Mouse (Mus musculus) ES-Bruce4 (cell line): ENCODE measurements around the gene Zfp791.

ENCODE experiments used
- CTCF ChIP-seq: IDR thresholded peaks from one replicate; pipeline ENCODE4 v1.8.1; 2011; ENCODE audit warnings: low read depth, low read length
- EP300 ChIP-seq: IDR thresholded peaks from 2 replicates; pipeline ENCODE4 v1.6.1; 2011; ENCODE audit warnings: low read depth, low read length; ENCODE audit not compliant: insufficient read depth

DNA sequence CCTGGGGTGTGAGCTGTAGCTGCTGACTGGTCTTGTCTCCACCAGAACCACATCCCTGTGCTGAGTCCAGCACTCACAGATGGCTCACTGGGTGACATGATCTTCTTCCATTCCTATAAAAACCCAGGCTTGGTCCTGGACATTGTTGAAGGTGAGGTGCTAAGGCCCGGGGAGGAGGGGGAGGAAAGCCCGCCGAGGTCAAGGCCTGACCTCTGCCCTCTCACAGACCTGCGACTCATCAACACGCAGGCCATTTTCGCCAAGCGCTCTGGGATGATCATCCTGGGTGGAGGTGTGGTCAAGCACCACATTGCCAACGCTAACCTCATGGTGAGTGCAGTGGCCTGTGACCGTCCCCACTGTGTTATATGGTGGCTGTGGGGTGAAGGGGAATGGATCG lies 48.7 kb downstream of the Zfp791 start:
- no peak for TF ChIP-seq CTCF
- no peak for TF ChIP-seq EP300
